Mouse (Mus musculus) cerebellum, postnatal 10 days (tissue): ENCODE results near the gene Cox7a2.

ENCODE experiments used
- DNase-seq, 2 experiments: peaks; one replicate each; pipeline ENCODE4 v3.0.0; 2021; ENCODE audit warnings: mixed read lengths in 2 of 2

Cox7a2 gene

GRCm38 (mm10) chr9:79759385-79760005 is at the start of gene Cox7a2:
TSS of gene Cox7a2 (minus strand) at chr9:79759878.
- peak; percentile 94 to 98 for DNase-seq

GRCm38 (mm10) chr9:79809411-79809810 is 49.7 kb upstream of the Cox7a2 start:
- no peak for DNase-seq

- DNase-seq, result no peak
Observed at GRCm38 (mm10) chr9:79807178-79807577, 47.5 kb upstream of the Cox7a2 start.

GRCm38 (mm10) chr9:79806317-79807075 is 46.8 kb upstream of the Cox7a2 start:
- peak; percentile 39 to 76 for DNase-seq

- no peak for DNase-seq
Observed at GRCm38 (mm10) chr9:79805426-79805825, 45.7 kb upstream of the Cox7a2 start.

- DNase-seq, result no peak
Observed at GRCm38 (mm10) chr9:79796461-79797135, 36.9 kb upstream of the Cox7a2 start.

GRCm38 (mm10) chr9:79795076-79795475 is 35.4 kb upstream of the Cox7a2 start:
- DNase-seq, result no peak

- peak; percentile 96 to 98 for DNase-seq
Observed at GRCm38 (mm10) chr9:79792841-79793835, 33.5 kb upstream of the Cox7a2 start, which contains the start of gene Tmem30a. TSS of gene Tmem30a (minus strand) at chr9:79793507.

- DNase-seq, result no peak
Observed at GRCm38 (mm10) chr9:79785794-79786085, 26.1 kb upstream of the Cox7a2 start.

GRCm38 (mm10) chr9:79784934-79785793 is 25.5 kb upstream of the Cox7a2 start:
- DNase-seq, result no peak

- no peak for DNase-seq
Observed at GRCm38 (mm10) chr9:79784439-79784838, 24.8 kb upstream of the Cox7a2 start.

- no peak for DNase-seq
Observed at GRCm38 (mm10) chr9:79779354-79779753, 19.7 kb upstream of the Cox7a2 start.

GRCm38 (mm10) chr9:79766991-79767545 is 7.4 kb upstream of the Cox7a2 start:
- no peak for DNase-seq

- no peak for DNase-seq
Observed at GRCm38 (mm10) chr9:79765329-79765728, 5.7 kb upstream of the Cox7a2 start.

- no peak for DNase-seq
Observed at GRCm38 (mm10) chr9:79762519-79762918, 2.8 kb upstream of the Cox7a2 start.

GRCm38 (mm10) chr9:79760076-79760475 is 398 bp upstream of the Cox7a2 start:
- no peak for DNase-seq

GRCm38 (mm10) chr9:79755311-79755710 is 4.4 kb downstream of the Cox7a2 start:
- no peak for DNase-seq

- peak in 1 of 2 experiments; percentile 6 for DNase-seq
Observed at GRCm38 (mm10) chr9:79751846-79752245, 7.8 kb downstream of the Cox7a2 start.

- DNase-seq, result no peak
Observed at GRCm38 (mm10) chr9:79750709-79751108, 9.0 kb downstream of the Cox7a2 start.

GRCm38 (mm10) chr9:79745036-79745435 is 14.6 kb downstream of the Cox7a2 start:
- DNase-seq, result no peak

- no peak for DNase-seq
Observed at GRCm38 (mm10) chr9:79735608-79736007, 24.1 kb downstream of the Cox7a2 start.
